Mouse (Mus musculus): ENCODE results near the gene Zswim4.

Gene Zswim4

DNA sequence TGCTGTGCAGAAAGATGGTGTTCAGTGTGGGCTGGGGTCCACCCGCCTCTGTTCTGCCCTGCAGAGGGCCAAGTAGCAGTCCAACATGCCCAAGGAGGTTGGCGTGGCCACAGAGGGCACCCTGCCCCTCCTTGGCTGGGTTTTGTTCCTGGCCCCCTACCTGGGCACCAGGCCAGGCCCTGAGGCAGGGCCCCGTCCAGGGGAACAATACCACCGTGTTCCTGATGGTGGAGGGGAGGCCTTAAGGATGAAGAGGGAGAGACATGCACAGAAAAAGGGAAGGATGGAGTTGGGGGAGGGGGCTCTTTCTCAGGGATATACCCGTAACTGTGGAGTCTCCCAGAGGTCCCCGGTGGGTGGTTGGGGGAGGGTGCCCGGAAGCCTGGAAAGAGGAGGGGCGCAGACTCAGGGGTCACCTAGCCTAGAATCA is 36.7 kb downstream of the Zswim4 start:
- DNase-seq (ENCODE audit: low read depth, low spot score) = no peak

DNA sequence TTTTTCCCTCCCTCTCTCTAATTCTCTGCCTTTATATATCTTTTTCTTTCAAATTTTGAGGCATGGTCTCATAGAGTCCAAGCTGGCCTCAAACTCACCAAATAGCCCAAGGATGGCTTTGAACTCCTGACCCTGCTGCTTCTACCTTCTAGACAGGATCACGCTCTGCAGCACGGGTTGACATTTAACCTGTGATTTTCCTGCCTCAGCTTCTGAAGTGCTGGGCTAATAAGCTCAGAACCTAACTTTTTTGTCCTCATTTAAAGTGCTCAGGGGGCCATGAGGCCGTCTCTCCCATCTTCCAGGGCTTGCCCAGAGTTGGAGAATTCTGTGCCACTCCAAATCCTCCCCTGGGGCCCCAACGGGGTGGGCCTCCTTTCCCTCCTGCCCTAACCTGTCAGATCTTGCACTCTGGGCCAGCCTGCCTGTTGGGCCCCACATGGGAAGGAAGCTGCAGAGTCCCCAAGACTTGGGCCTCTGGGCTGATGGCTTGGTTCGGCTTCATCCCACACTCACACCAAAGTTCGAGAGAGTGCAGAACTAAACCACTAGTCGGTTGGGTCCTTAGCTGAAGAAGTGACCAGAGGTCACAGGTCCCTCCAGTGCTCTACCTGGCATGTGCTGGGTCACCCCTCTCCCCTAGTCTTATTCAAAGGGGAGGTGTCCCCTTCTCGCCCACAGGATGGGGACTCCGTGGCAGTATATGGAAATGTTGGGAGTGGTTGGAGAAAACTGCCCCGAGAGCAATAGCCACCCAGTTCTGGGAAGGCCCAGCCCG is 37.3 kb downstream of the Zswim4 start:
- no peak for DNase-seq (ENCODE audit: low read depth, low spot score)

DNA sequence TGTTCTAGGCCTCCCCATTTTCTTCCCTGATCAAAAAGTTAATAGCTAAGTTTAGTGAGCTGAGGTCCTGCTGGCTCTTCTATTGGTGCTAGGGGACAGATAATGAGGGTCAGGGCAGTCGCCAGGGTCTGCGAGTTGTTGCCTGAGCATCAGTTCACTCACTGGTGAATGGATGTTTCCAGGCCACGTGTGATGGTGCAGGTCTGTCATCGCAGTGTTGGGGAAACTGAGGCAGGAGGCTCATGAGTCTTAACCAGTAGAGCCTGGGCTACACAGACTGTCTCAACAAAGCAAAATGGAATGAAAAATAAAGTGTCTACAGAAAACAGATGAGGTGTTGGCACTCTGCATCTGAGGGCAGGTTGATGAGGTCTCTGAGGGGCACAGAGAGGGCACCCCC is 38.0 kb downstream of the Zswim4 start:
- no peak for DNase-seq (ENCODE audit: low read depth, low spot score)

DNA sequence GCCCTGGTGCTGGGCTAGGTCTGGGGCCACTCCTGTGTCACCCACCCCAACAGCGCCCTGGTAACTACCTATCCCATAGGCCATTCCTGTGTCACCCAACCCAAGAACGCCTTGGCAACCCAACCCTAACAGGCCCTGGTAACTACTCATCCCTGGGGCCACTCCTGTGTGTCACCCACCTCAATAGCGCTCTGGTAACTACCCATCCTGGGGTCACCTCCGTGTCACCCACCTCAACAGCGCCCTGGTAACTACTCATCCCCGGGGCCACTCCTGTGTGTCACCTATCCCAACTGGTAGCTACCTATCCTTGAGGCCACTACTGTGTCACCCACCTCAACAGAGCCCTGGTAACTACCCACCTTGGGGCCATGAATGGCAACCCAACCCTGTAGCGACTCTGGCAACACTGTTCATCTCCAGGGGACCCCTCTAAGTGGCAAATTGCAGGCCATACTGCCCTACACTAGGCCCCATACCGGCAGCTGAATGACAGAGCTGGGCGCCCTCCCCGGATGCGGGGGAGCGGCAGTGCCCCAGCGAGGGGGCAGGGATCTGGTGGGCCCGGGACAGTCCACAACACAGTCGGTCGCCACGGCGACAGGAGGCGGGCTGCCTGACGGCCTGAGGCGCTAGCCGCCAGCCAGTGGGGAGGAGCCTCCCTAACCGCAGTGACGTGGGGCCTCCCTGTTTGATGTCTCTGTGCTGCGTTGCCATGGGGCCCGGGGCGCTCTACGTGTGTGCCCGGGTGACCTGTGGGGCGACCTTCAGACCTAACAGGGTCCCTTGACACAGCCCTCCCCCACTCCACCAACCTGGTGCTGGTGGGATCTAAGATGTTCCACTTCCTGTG is 38.7 kb downstream of the Zswim4 start:
- peak; percentile 92 for DNase-seq (ENCODE audit: low read depth, low spot score)

DNA sequence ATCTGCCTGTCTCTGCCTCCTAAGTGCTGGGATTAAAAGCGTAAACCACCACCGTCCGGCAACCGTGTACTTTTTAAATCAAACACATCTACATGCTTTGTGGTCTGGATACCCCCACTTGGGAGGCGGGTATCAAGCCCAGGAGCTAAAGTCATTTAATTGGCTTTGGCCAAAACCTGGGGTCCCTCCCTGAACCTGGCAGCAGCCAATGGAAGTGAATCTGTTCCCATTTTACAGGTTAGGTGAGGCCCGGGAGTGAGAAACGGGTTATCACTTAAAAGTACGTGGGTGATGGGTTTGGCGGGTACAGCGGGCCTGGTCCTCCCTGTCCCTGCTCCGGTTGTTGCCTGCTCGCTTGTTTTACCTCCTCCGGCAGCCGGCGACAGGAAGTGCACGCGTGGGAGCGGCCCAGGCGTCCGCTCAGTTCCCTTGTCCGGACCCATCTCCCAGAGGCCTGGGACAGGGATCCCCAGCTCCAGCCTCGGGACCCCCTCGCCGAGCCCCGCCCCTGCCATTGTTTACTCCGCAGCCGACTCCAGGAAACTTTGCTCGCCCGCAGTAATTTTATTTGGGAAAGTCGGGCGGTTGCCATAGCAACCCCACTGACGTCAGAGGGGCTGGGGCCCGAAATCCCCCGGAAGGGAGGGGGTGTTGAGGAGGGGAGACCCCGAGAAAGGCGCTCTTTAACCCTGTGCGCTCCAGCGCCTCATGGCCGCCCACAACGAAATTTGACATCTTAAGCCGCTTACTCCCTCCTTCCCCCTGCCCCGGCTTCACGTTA is 39.5 kb downstream of the Zswim4 start:
- DNase-seq (ENCODE audit: low read depth, low spot score) = peak; percentile 99

DNA sequence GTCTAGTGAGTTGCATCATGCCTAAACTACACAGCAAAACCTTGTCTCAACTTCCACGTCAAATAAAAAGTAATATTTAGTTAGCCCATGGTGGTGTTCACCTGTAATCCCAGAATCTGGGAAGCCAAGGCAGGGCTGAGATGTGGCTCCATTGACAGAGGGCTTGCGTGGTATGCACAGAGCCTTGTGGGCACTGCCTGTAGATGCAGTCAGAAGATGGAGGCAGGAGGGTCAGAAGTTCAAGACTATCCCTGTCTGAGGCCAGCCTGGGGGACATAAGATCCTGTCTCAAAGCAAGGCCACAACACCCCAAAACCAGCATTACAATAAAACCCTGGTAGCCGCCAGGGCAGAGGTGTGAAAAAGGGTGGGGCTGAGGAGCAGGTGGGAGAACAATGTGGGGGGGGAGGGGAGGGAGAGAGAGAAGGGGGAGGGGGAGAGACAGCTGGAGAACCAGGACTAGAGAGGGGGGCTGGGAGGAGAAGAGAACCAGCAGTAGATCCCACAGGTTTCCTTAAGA is 42.6 kb downstream of the Zswim4 start:
- DNase-seq (ENCODE audit: low read depth, low spot score) = no peak

DNA sequence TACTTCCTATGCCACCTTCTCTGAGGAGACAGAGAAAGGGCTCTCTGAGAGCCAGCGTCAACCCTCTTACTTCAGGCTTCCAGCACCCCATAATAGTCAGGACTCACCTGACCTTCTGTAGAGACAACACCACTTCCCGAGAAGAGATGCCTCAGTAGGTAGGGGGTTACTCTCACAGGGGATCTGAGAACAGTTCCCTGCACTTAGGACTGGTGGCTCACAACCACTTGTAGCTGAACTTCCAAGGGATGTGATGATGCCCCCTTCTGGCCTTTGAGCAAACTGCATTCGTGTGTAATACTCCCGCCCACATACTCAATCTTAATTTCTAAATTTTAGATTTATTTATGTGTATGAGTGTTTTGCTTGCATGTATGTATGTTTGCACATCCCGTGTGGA is 43.3 kb downstream of the Zswim4 start:
- no peak for DNase-seq (ENCODE audit: low read depth, low spot score)

- DNase-seq (ENCODE audit: low read depth, low spot score) = no peak
Observed at GRCm38 (mm10) chr8:84193161-84193560, 43.7 kb downstream of the Zswim4 start.

- no peak for DNase-seq (ENCODE audit: low read depth, low spot score)
Observed at GRCm38 (mm10) chr8:84192555-84192954, 44.3 kb downstream of the Zswim4 start.

DNA sequence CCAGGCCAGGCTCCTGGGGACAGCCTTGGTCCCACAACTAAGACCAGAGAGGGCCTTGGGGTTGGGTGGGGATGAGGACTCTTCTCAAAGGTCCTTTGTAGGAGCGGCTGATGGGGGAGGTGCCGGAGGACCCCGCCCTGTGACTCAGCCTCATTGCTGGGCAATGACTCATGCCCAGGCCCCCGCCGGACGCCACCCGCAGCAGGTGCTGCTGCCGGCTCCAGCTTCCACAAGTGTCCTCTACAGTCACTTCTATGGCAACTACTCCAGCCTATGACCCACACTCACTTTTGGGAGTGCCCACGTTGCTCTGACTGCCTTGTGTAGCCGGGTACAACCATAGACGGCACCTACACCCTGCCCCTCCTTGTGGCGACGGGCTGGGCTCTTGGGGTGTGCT is 44.8 kb downstream of the Zswim4 start:
- no peak for DNase-seq (ENCODE audit: low read depth, low spot score)

DNA sequence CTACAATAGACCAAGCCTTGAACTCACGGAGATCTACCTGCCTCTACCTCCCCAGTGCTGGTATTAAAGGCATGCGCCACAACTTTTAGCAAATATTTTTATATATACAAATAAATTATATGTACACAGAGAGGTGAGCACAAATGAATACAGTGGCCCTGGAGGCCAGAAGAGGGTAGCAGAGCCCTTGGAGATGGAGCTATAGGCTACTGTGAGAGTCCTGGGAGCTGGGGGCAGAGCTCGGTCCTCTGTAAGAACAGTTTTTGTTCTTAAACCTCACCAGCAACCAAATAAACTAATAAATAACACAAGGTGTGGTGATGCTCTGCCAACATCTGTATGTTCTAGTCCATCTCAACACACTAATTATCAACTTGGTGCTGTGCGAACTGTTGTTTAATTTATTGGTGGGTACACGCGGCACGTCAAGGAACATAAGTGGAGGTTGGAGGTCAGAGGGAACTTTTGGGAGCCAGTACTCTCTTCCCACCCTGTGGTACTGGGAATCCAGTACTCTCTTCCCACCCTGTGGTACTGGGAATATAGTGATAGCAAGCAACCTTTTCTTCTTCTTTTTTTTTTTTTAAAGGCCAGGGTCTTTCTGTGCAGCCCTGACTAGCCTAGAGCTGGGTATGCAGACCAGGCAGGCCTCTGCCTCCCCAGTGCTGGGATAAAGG is 46.5 kb downstream of the Zswim4 start:
- no peak for DNase-seq (ENCODE audit: low read depth, low spot score)

DNA sequence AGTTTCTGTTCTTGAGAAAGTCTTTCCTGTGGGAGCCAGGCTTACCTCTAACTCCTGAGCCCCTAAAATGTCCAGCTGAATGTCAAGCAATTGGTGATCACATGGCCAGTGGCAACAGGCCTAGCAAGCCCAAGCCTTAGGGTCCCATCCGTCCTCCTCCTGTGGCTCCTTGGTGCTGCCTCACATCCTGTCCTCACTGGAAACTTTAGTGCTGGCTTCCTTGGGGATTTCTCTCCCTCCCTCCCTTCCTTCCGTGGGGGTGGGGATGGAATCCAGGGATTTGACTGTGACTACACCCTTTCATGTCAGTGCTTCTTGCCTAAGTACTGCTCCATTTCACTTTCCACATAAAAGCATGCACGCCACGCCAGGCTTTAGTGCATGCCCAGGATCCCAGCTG is 47.3 kb downstream of the Zswim4 start:
- no peak for DNase-seq (ENCODE audit: low read depth, low spot score)

DNA sequence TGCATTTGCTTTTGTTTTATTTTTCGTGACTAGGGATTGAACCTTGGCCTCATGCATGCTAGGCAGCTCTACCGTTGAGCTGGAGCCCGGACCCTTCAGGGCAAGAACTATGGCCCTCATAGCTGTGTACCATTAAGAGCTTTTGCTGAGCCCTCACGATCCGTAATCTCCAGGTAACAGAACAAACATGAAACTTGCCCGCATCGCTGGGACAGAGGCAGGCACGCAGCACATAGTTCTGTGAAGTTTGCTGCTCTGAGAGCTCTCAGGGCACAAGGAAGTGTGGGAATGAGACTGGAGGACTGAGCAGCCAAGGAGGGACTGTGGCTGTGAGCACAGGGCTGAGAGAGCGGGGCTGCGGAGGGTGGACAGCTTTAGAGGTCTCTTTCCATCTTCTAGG is 48.2 kb downstream of the Zswim4 start:
- no peak for DNase-seq (ENCODE audit: low read depth, low spot score)

DNA sequence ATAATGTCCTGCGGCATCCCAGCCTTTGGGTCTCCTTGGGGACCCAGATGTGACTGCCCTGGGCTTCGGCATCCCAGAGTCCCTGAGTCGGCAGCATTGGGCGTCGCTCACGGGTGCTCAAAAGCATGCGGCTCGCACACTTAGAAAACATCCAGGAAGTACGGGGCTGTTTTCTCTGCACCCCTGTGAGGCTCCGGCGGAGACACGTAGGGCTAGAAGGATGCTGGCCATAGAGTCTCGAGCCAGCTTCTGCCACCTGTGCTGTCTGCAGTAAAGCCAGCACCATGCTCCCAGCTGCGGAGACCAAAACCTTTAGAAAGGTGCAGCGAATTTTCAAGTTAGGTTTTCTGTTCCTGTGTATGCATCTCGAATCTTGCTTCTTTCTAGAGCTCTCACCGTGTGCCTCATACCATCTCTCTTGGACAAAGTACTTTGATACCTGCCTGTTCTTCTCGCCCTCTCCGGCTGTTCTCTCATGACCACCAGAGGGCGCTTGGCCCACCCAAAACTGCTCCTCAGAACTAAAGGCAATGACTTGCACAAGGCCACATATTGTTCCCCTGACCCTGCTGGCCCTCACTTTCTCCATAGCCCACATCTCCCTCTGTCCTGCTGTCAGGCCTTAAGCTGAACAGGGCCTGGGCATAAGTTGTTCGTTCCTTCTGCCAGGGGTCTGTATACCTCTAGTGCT is 49.6 kb downstream of the Zswim4 start:
- peak; percentile 80 for DNase-seq (ENCODE audit: low read depth, low spot score)

GRCm38 (mm10) chr8:84186547-84186946 is 50.3 kb downstream of the Zswim4 start:
- peak; percentile 87 for DNase-seq (ENCODE audit: low read depth, low spot score)

DNA sequence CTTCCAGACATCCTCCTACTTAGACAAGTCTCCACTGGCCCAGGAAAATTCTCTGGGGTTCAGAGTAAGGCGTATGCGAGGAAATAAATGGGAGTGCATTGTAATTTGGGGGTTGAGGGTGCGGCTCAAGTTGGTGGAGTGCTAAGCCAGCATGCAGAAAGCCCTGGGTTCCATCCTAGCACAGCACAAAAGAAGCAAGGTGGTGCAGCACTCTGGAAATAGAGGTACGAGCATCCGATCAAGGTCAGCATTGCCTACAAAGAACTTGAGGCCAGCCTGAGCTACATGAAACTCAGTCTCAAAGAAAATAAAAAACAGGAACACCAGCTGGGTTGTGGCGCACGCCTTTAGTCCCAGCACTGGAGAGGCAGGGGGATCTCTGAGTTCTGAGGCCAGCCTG is 51.7 kb downstream of the Zswim4 start, which contains the start of gene Nanos3:
Nanos3 (minus strand) TSS at position 101 of the 400 bp plus-strand sequence.
- DNase-seq (ENCODE audit: low read depth, low spot score) = no peak

- no peak for DNase-seq (ENCODE audit: low read depth, low spot score)
Observed at GRCm38 (mm10) chr8:84184085-84185043, 52.5 kb downstream of the Zswim4 start.

DNA sequence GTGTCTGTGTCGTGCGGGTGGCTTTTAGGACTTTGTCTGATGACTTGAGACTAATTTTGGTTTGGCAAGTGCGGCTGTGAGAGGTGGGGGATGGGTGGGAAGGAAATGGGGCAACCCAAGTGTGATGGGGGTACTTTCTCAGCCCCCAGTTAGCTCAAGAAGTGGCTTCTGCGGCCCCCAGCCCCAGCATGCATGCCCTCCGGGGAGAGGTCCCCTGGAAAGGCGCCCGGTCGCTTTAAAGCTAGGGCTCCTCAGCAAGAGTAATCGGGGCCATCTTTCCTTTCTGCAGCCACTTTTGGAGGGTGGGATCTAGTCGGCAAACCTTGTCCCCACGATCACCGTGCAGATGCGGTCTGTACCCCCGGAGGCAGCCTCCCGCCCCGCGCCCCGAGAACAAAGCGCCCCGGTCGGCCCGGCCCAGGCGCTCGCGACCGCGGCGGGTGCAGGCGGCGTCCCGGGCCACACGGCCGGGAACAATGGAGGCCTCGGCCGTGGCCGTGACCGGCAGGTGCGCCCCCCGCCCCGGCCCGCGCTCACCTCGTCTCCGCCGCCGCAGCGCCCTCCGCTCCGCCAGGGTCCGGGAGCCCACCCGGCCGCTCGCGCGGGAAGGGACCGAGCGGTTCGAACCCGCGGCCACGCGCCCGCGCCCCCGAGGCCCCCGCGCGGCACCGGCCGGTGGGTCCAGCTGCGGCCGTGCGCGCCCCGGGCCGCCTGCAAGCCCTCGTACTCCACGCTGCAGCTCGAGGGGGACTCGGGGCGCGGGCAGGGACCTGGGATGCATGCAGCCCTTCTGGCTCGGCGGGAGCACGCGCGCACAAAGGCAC is 53.4 kb downstream of the Zswim4 start:
- DNase-seq (ENCODE audit: low read depth, low spot score) = no peak

DNA sequence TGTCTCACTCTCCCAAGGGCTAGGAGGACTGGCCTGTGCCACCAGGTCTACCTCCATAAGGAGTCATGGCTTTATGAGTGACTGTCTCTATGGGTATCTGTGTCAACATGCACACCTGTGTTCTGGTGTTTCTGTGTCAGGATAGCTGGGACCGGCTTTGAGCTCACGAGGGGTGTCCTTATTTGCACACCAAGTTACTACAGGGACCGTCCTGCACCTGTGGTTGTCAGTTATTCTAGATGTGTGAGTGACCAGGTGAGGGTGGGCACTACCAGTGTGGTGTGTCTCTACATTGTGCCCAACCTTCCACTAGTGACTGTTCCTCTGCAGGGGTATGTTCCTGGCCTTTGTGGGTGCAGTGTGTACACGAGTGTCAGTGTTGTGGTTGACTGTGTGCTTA is 54.0 kb downstream of the Zswim4 start:
- no peak for DNase-seq (ENCODE audit: low read depth, low spot score)

Data from forelimb bud, embryonic 11.5 days (tissue).